Mouse (Mus musculus) midbrain, embryonic 11.5 days (tissue): ENCODE data around the gene Ripor3. TPM values are rescaled to one million over a fixed set of nuclear protein-coding genes. Genes with fewer than 3 reads are reported as not detected.
A peak's percentile ranks its signal among the peaks of the same experiment; 100 is the strongest.

Experiments used
- ATAC-seq: fragments of 200-750 bp; cut with Nextera tagmentation; 2 replicates; pipeline ENCODE4 v1.8.0; 2017; ENCODE audit warnings: moderate TSS enrichment, moderate library complexity; ENCODE audit not compliant: low FRiP score
- DNase-seq: peaks from one replicate; pipeline ENCODE4 v3.0.0; 2015; ENCODE audit warnings: low spot score; ENCODE audit errors: missing footprints
- H3K27ac ChIP-seq: fragments of 300-500 bp; sonication (generic); 2 replicates; pipeline ENCODE4 v1.5.1; 2014; ENCODE audit warnings: low read depth, low read length
- H3K27me3 ChIP-seq: fragments of 300-500 bp; sonication (generic); 2 replicates; pipeline ENCODE4 v1.6.1; 2014; ENCODE audit warnings: mild to moderate bottlenecking, low read length, moderate library complexity, mixed read lengths; ENCODE audit not compliant: control insufficient read depth, insufficient read depth
- H3K36me3 ChIP-seq: fragments of 300-500 bp; sonication (generic); 2 replicates; pipeline ENCODE4 v1.6.1; 2014; ENCODE audit warnings: mild to moderate bottlenecking, low read length, moderate library complexity, mixed read lengths; ENCODE audit not compliant: control insufficient read depth, insufficient read depth
- H3K4me1 ChIP-seq: fragments of 300-500 bp; sonication (generic); 2 replicates; pipeline ENCODE4 v1.6.1; 2014; ENCODE audit warnings: low read length; ENCODE audit not compliant: control insufficient read depth, insufficient read depth
- H3K4me2 ChIP-seq: fragments of 300-500 bp; sonication (generic); 2 replicates; pipeline ENCODE4 v1.6.1; 2014; ENCODE audit warnings: mild to moderate bottlenecking, moderate library complexity
- H3K4me3 ChIP-seq: fragments of 300-500 bp; sonication (generic); 2 replicates; pipeline ENCODE4 v1.5.1; 2014; ENCODE audit warnings: low read depth, low read length
- H3K9ac ChIP-seq: fragments of 300-500 bp; sonication (generic); 2 replicates; pipeline ENCODE4 v1.6.1; 2014; ENCODE audit warnings: low read length
- H3K9me3 ChIP-seq: fragments of 300-500 bp; sonication (generic); 2 replicates; pipeline ENCODE4 v1.6.1; 2016; ENCODE audit warnings: low read length; ENCODE audit not compliant: control insufficient read depth
- WGBS: fragments of 180-500 bp; shearing (Covaris S2); extraction: QIAGEN DNeasy Blood & Tissue Kit; methylation state at CpG from one replicate; pipeline ENCODE4 v1.1.7; 2014; 5-methylcytosine and 5-hydroxymethylcytosine counted together
- polyA plus RNA-seq: library from polyadenylated mRNA; unstranded; fragments of >200 nt; fragmentation: Nextera tagmentation; extraction: Ambion mirVana; gene quantifications from 2 replicates; pipeline ENCODE4 v1.2.1, GENCODE M21; 2014

Gene Ripor3
- polyA plus RNA-seq, 1 experiment from 2014 or later: 0.57 TPM

DNA sequence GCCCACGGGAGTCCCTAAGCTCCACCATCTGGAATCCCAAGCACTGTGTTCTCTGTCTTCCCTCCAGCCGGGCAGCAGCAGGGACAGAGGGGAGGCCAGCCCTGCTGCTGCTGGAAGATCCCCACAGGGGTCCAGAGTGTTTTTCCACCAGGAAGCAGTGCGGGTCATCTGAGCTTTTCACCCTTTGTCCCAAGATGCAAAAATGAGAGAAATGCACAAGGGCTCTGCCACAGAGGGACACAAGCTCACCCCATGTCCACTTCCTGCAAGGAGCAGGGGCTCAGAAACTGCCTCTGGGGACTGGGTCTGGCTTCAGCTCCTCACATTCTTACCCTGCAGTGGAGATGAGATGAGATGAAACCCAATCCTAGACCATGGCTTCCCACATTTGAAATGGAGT is 30.3 kb upstream of the Ripor3 start:
- H3K9ac ChIP-seq: no peak overlapping the region
- ATAC-seq (no peak), DNase-seq (peak; percentile 65)
- H3K36me3 ChIP-seq: no peaks in the 10 kb centered on the region
- WGBS: 45% methylated on average over 3 of the region's 3 CpGs
- H3K9me3 ChIP-seq: no peaks in the 10 kb centered on the region
- H3K27ac ChIP-seq: no peak overlapping the region
- H3K27me3 ChIP-seq: no peaks in the 10 kb centered on the region
- H3K4me3 ChIP-seq: no peak overlapping the region
- H3K4me1 ChIP-seq: peaks cover 2% of the 10 kb centered on the region; the same call in 1 of the 2 replicates
- H3K4me2 ChIP-seq: no peak overlapping the region

DNA sequence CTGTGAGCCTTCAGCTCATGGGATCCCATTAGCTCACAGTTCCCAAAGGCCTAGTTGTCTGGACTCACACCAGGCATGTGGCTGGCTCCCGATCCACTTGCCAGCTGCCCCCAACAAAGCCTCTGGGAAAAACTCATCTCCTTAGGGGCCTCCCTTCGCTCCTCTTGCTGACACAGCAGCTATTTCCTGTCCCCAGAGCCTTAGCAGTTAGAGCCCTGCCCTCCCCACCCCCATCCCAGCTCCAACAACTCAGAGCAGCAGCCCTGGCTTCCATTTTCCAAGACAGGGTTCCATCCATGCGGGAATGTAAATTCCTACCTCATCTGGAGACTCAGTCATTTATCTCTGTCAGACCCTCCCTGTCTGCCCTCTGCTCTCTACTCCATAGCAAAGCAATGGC is 26.6 kb upstream of the Ripor3 start:
- DNase-seq (no peak), ATAC-seq (no peak)
- H3K27me3 ChIP-seq: no peaks in the 10 kb centered on the region
- no peaks in the 10 kb centered on the region for H3K4me1 ChIP-seq
- H3K9ac ChIP-seq: no peak overlapping the region
- no peak overlapping the region for H3K4me3 ChIP-seq
- no peaks in the 10 kb centered on the region for H3K9me3 ChIP-seq
- 62% methylated on average over 3 of the region's 3 CpGs for WGBS
- H3K4me2 ChIP-seq: no peak overlapping the region
- H3K27ac ChIP-seq: no peak overlapping the region
- H3K36me3 ChIP-seq: no peaks in the 10 kb centered on the region

DNA sequence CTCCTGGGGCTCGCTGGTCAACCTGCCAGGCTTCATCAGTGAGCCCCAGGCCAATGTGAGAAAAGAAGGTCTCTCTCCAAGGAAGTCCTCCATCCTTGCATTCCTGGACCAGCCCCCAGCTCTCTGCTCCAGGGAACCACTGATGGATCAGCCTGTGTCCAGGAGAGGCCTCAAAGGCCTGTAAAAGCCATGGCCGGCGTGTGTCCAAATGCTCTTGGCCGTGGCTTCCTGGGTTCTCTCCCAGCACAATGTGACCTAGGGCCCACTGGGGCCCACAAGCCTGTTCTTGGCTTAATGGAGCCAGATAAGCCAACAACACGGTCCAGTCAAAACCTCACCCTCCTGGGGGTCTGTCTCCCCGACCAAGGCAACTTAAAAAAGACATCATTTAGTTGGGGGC is 25.5 kb upstream of the Ripor3 start:
- Histone ChIP-seq H3K9me3 (no peaks in the 10 kb centered on the region), H3K4me3 (no peak overlapping the region), H3K4me2 (no peak overlapping the region), H3K4me1 (no peaks in the 10 kb centered on the region), H3K36me3 (no peaks in the 10 kb centered on the region), H3K27ac (no peak overlapping the region), H3K27me3 (no peaks in the 10 kb centered on the region), H3K9ac (no peak overlapping the region)
- ATAC-seq (no peak), DNase-seq (no peak)
- WGBS: 89% methylated on average over 6 of the region's 6 CpGs

DNA sequence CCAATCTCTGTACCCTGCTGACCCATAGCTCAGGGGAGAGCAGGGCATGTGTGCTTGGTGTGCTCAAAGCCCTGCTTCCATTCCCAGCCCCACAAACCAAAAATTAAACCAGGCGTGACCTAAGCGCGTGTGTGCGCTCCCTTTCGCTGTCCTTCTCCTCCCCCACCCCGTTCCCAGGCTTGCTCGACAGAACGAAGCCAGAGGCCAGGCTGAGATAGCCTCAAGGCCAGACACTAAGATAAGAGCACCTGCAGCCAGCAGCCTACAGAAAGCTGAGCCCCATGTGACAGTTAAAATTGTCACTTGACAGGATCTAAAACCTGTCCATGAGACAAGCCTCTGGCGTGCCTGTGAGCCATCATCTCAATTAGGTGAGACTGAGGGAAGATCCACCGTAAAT is 23.5 kb upstream of the Ripor3 start:
- Histone ChIP-seq H3K4me3 (no peak overlapping the region), H3K27me3 (no peaks in the 10 kb centered on the region), H3K27ac (no peak overlapping the region), H3K9me3 (no peaks in the 10 kb centered on the region), H3K4me1 (no peaks in the 10 kb centered on the region), H3K9ac (no peak overlapping the region), H3K36me3 (no peaks in the 10 kb centered on the region), H3K4me2 (no peak overlapping the region)
- WGBS: 72% methylated on average over 10 of the region's 10 CpGs
- DNase-seq: no peak
- no peak for ATAC-seq

DNA sequence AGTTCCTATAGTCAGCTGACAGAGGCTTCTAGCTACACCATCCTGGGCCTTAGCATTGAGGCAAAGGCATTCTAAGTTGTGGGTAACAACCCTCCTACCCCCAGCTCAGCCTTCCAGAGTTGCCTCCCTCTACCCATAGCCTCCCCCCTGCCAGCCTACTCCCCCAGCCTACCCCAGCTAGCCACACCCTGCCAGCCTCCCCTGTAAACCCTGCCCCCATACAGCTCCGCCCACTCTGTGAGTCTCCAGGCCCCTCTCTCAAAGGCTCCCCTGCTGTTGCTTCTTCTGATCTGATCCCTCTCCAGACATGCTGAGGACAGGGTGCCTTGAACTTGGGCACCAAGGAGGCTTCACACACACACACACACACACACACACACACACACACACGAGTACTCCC is 21.4 kb upstream of the Ripor3 start:
- no peak overlapping the region for H3K27ac ChIP-seq
- H3K4me2 ChIP-seq: no peak overlapping the region
- ATAC-seq: no peak
- no peak overlapping the region for H3K4me3 ChIP-seq
- H3K9me3 ChIP-seq: peaks cover 2% of the 10 kb centered on the region; the same call in 1 of the 2 replicates
- no peaks in the 10 kb centered on the region for H3K27me3 ChIP-seq
- H3K36me3 ChIP-seq: no peaks in the 10 kb centered on the region
- H3K4me1 ChIP-seq: no peaks in the 10 kb centered on the region
- H3K9ac ChIP-seq: no peak overlapping the region
- 49% methylated on average over 2 of the region's 2 CpGs for WGBS
- DNase-seq: no peak

DNA sequence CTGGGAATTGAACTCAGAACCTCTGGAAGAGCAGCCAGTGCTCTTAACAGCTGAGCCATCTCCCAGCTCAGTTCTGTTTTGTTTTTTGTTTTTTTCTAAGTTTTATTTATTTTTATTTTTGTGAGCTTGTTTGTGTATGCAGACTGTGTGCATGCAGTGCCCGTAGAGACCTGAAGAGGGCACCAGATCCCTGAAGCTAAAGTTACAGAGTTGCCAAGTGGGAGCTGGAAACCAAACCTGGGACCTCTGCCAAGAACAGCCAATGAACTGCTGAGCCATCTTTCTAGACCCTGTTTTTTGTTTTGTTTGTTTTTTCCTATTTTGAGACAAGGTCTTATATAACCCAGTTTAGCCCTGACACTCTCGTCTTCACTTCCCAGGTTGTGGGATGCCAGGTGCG is 18.0 kb upstream of the Ripor3 start:
- H3K36me3 ChIP-seq: no peaks in the 10 kb centered on the region
- H3K9ac ChIP-seq: no peak overlapping the region
- no peak for ATAC-seq
- H3K27me3 ChIP-seq: no peaks in the 10 kb centered on the region
- peaks cover 2% of the 10 kb centered on the region; the same call in 1 of the 2 replicates for H3K9me3 ChIP-seq
- 95% methylated on average over 3 of the region's 3 CpGs for WGBS
- no peak overlapping the region for H3K4me2 ChIP-seq
- H3K27ac ChIP-seq: no peak overlapping the region
- DNase-seq: no peak
- no peaks in the 10 kb centered on the region for H3K4me1 ChIP-seq
- no peak overlapping the region for H3K4me3 ChIP-seq

DNA sequence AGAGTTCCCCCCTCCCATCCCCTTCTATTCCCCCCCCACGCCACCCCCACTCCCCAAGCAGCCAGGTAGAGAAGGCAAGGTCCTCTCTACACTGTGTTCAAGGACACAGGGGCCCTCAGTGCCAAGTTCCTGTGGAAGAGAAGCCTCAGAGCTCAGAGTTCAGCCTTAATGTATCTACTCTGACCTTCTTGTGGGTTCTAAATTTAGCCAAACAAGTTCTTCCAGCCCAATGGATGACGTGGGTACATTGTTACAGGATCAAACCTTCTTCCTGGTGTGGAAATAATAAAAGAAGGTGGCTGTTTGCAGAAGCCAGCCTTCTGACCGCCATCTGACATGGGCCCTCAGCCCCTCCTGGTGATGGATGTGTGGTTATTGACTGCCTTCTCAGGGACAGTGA is 16.0 kb upstream of the Ripor3 start:
- no peak for ATAC-seq
- Histone ChIP-seq H3K27ac (no peak overlapping the region), H3K9ac (no peak overlapping the region), H3K9me3 (peaks cover 2% of the 10 kb centered on the region; the same call in 1 of the 2 replicates), H3K36me3 (no peaks in the 10 kb centered on the region), H3K4me1 (no peaks in the 10 kb centered on the region), H3K4me3 (no peak overlapping the region), H3K4me2 (no peak overlapping the region), H3K27me3 (no peaks in the 10 kb centered on the region)
- WGBS: 51% methylated on average over 3 of the region's 3 CpGs
- DNase-seq: no peak

DNA sequence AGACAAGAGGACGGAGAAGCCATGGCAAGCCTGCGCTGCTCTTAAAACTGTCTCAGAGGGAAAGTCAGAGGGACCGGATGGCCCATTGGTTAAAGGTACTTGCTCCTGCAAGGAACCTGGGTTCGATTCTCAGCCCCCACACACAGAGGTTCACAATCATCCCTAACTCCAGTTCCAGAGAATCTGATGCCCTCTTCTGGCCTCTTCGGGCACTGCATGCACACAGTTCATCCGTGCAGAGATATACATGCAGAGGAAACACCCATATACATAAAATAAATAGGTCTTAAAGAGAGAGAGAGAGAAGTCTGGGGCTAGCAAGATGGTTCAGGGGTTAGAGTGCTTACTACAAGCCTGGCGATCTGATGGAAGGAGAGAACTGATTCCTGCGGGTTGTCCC is 15.5 kb upstream of the Ripor3 start:
- H3K9ac ChIP-seq: no peak overlapping the region
- H3K4me1 ChIP-seq: no peaks in the 10 kb centered on the region
- no peak overlapping the region for H3K4me2 ChIP-seq
- H3K27me3 ChIP-seq: no peaks in the 10 kb centered on the region
- H3K4me3 ChIP-seq: no peak overlapping the region
- no peaks in the 10 kb centered on the region for H3K36me3 ChIP-seq
- peaks cover 2% of the 10 kb centered on the region; the same call in 1 of the 2 replicates for H3K9me3 ChIP-seq
- ATAC-seq: no peak
- H3K27ac ChIP-seq: no peak overlapping the region
- DNase-seq: no peak
- 88% methylated on average over 8 of the region's 8 CpGs for WGBS

DNA sequence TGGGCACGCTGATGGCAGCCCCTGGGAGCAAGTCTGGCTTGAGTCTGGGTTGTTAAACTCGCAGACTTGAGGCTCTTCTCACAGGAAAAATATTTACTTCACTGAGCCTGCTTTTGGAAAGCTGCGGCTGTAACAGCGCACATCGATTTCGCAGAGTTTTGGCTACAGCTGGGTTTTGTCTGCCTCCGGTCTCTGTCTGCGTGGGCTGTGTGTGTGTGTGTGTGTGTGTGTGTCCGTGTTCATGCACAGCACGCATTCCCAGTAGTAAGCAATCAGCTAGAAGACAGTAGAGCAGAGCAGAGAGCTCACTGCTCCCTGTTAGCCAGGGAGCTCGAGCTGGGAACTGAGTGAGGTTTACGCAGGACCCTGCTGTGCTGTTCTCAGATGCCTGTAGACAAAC is 14.8 kb upstream of the Ripor3 start:
- no peaks in the 10 kb centered on the region for H3K4me1 ChIP-seq
- H3K4me2 ChIP-seq: no peak overlapping the region
- no peak overlapping the region for H3K4me3 ChIP-seq
- no peak overlapping the region for H3K9ac ChIP-seq
- ATAC-seq: no peak
- WGBS: 65% methylated on average over 12 of the region's 12 CpGs
- H3K36me3 ChIP-seq: no peaks in the 10 kb centered on the region
- H3K27ac ChIP-seq: no peak overlapping the region
- no peak for DNase-seq
- no peaks in the 10 kb centered on the region for H3K27me3 ChIP-seq
- peaks cover 2% of the 10 kb centered on the region; the same call in 1 of the 2 replicates for H3K9me3 ChIP-seq
